Mouse (Mus musculus): ENCODE measurements around the gene Col5a1. TPM values are rescaled to one million over a fixed set of nuclear protein-coding genes. Genes with fewer than 3 reads are reported as not detected.

Gene Col5a1
- total RNA-seq, 1 experiment from 2014 or later: not detected

DNA sequence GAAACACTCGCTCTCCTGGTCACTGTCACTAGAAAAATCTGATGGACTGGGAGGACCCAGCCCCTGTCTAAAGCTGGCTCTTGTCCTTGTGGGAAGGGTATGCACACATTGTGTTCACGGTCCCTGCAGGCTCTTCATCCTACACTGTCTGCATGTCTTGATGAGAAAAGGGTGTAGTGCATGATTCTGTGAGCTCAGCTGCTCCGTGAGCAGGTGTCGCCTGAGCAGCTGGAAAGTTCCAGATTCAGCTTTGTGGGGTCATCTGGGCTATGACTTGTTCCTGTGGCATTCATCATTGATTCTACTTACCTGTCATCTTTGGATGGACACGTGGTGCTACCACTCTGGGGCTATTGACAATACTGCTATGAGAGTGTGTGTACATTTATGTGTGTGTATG is 61.7 kb downstream of the Col5a1 start:
- ATAC-seq (ENCODE audit: extremely low read depth, insufficient number of reproducible peaks, low FRiP score, poor library complexity, severe bottlenecking): no peak

DNA sequence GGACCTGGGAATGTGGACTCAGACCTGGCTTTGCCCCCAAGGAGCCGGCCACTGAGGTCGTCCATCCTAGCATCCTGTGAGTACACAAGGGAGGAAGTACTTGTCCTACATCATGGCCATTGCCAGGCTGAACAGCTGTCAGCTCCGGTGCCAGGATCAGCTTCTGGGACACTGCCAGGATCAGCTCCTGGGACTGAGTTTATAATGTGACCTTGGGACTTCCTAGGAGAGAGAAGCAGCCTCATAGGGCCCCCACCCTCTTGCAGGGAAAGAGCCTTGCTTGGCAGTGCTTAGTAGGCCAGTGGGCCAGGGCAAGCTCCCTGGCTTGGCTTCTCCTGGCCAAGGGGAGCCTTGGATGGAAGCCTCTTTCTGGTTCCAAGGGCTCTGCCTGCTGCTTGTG is 67.6 kb downstream of the Col5a1 start:
- ATAC-seq (ENCODE audit: extremely low read depth, insufficient number of reproducible peaks, low FRiP score, poor library complexity, severe bottlenecking): no peak

DNA sequence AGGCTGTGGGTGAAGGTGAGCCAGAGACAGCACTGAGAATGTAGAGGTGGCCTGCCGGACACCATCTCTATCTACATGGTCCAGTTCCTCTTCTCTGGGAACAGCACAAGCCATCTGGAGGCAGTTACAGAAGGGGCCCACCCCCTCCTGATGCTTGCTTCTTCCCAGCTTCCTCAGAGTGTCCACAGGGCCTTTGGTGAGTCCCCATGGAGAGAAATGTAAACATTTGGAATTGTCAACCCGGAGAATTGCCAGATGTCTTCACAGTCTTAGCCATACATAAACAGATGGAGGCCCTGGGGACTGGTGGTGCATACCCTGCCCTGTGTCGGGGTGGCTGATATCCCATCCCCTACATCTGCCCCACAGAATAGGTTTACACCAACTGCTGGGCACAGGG is 68.7 kb downstream of the Col5a1 start:
- ATAC-seq (ENCODE audit: extremely low read depth, insufficient number of reproducible peaks, low FRiP score, poor library complexity, severe bottlenecking): no peak

DNA sequence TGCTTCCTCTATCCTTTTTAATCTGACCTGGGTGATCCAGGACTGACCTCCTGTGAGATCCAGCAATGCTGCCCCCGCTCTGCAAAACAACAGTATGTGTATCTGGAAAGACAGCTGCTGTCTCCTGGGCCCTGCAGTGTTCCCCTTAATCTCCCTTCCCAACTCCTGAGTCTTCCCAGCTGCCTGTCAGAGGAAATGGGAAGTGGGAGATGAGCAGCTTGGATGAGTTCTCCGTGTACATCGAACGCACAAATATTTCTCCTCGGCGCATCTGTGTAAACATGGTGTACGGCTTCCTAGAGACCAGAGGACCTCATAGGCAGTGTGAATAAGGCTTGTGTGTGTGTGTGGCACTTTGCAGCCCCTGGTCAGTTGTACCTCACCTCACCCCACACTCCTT is 70.5 kb downstream of the Col5a1 start:
- no peak for ATAC-seq (ENCODE audit: extremely low read depth, insufficient number of reproducible peaks, low FRiP score, poor library complexity, severe bottlenecking)

DNA sequence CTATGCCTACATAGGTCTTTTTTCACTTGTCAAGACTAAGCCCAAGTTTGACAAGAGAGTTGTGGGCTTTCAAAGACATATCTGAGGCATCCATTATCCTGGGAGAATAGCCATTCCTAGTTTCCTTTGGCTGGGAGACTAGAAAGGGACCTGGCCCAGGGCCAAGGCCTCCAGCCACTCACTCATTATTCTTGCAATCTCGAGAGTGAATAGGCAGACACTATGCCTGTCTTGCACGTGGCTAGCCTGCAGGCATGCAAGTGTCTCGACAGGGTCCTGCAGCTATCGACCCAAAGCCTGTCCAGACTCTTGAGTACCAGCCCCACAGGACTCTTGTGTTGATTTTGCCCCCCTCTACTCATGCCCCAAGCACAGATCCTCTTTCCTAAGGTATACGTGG is 71.0 kb downstream of the Col5a1 start:
- no peak for ATAC-seq (ENCODE audit: extremely low read depth, insufficient number of reproducible peaks, low FRiP score, poor library complexity, severe bottlenecking)

DNA sequence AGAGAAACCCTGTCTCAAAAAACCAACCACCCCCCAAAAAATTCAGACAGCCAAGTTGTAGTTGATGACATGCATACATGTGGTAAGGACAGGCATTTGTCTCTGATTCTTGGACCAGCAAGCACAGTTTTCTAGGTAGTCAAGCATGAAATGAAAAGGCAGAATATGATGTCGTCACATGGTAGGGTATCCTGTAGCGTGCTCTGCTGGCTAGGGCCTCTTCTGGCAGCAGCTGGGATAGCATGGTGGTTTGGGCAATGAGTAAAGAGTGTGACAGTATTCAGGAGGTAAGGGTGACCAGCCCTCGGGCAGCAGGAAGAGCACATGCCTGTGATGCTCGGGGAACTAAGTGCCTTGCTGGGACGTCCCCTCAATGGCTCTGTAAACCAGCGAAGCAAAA is 73.0 kb downstream of the Col5a1 start:
- no peak for ATAC-seq (ENCODE audit: extremely low read depth, insufficient number of reproducible peaks, low FRiP score, poor library complexity, severe bottlenecking)

DNA sequence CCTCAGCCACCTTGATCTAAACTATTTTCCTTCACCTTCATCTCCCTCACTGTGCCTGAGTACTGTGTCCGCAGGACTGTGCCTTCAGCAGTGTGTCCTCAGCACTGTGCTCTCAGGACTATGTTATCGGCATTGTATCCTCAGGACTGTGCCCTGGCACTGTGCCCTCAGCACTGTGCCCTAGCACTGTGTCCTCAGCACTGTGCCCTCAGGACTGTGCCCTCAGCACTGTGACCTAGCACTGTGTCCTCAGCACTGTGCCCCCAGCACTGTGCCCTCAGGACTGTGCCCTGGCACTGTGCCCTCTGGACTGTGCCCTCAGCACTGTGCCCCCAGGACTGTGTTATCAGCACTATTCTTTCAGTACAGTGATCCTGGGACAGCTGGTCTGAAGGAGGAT is 75.0 kb downstream of the Col5a1 start:
- no peak for ATAC-seq (ENCODE audit: extremely low read depth, insufficient number of reproducible peaks, low FRiP score, poor library complexity, severe bottlenecking)

DNA sequence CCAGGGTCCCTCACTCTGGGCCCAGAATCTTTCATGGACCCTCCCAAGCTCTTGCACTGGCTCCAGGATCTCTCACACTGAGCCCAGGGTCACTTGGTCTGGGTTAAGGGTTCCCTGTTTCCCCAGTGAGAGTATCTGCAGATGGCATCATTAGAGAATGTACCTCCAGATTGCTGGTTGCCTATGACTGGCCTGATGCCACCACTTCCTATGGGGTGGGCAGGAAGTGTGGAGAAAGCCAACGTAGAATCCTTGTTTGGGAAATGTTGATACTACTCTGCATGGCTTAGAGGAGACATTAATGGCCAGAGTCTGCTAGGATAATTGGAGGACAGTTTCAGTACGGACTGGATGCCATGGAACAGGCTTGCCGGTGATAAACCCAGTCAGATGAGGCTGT is 76.2 kb downstream of the Col5a1 start:
- no peak for ATAC-seq (ENCODE audit: extremely low read depth, insufficient number of reproducible peaks, low FRiP score, poor library complexity, severe bottlenecking)

DNA sequence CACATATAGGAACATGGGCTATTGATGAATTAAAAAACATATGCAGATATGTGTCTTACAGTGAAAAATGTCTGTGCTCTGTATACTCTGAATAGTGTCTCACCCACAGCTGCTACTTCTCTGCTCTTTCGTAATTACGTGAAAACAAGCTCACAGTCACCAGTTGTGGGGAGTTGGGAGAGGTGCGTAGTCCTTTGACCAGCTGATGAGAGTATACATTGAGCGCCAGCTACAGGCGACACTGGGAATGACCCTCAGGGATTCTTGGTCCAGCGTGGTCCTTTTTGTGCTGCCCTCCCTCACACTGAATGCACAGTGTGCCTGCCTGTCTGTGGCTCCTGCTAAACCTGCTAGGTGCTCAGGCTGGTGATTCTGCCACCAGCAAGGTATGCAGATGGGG is 82.9 kb downstream of the Col5a1 start:
- no peak for ATAC-seq (ENCODE audit: extremely low read depth, insufficient number of reproducible peaks, low FRiP score, poor library complexity, severe bottlenecking)

DNA sequence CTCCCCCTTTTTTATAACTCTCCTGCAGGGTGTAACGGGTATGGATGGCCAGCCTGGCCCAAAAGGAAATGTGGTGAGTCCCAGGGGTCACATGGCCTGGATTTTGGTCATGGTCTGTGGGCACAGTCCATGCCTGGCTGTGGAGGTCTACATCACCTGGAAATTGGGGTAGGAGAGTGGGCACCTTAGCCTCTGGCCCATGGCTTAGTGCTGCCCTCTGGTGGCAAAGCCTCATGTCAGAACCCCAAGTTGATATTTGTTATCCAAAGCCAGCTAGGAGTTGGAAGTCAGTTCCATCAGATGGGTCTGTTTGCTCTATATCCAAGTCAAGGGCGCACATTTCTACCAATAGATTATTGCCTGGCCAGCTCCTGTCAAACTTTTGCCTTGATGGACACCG is 87.6 kb downstream of the Col5a1 start:
- no peak for ATAC-seq (ENCODE audit: extremely low read depth, insufficient number of reproducible peaks, low FRiP score, poor library complexity, severe bottlenecking)

DNA sequence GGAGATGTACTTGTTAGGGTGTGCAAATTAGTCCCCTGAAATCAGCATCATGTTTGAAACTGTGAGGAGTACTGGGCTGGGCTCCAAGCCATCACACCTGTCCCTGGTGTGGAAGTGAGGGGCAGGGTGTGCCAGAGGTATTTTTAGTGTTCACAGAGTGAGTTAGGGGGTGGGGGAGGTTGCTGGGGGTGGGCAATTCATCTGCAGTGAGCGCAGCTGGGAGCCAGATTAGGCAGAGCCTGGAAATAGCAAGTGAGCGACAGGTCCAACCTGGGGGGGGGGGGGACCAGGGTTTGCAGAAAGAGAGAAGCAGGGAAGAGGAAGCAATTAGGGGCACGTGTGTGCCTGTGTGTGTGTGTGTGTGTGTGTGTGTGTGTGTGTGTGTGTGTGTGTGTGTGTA is 89.6 kb downstream of the Col5a1 start:
- ATAC-seq (ENCODE audit: extremely low read depth, insufficient number of reproducible peaks, low FRiP score, poor library complexity, severe bottlenecking): no peak

DNA sequence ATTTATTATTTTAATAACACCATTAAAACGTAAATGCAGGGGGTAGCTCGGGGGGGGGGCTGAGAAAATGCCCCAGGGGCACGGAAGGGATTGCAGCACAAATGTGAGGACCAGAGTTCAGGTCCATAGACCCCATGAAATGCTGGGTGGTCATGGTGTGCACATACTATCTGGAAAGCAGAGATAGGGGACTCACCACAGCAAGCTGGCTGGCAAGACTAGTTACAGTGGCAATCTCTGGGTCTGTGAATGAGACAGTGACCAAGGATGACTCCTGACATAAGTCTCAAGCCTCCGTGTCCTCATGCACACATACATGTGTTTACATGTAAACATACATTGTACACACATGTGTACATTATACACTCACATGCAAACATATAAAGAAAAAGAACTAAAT is 90.3 kb downstream of the Col5a1 start:
- no peak for ATAC-seq (ENCODE audit: extremely low read depth, insufficient number of reproducible peaks, low FRiP score, poor library complexity, severe bottlenecking)

DNA sequence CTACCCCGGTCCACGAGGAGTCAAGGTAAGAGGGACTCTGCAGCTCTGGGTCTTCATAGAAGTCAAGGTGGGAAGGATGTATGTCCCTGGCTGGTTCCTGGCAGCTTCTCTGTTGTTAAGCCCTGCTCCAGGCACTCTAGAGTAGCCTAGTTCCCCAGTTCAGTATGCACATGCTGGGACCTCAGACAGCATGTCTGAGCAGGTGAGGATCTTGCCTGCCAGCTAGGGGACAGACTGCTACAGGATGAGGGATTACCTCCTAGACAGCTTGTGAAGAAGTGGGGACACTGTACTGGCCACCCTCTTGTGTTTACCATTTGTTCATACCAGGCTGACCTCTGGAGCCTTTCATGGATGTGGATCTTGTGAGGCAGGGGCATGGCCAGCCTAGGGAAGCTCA is 94.8 kb downstream of the Col5a1 start:
- no peak for ATAC-seq (ENCODE audit: extremely low read depth, insufficient number of reproducible peaks, low FRiP score, poor library complexity, severe bottlenecking)

DNA sequence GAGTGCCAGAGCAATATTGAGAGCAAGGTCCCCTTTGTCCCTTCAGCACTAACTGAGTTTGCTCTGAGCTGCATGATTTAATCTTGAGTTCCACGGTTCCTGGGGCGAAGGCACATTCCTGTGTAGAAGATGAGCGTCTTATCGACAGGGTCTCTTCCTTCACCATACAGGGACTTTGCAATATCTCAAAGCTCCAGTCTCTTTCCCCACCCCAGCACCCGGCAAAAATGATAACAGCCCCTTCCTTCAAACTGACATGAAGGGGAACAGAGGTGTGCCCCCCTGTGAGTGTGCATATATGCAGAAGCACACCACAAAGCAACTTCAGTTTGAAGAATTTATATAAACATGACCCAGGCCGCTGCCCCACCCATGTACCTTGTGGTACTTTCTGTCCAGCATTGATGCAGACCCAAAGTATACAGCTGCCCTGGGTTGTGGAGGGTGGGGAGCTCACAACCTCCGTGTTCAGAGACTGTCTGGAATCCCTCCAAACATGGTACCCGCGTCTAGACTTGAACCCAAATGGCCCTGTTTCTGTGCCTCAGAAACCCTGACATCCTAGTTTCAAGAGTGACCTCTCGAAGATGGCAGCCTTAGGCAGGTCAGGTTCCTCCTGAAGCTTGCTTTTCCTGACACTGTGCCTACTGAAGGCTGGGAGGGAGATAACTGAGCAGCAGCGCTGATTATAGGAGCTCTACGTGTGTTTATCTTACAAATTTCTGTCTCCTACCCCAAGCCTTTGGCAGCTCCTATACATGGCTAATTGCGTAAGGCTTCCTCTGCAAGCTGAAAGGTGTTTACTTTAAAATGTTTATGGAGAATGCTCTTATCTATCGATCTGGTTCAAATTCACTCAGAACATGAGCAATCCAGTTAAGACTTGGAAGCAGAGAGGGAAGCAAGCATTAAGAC is 95.7 kb downstream of the Col5a1 start:
- no peak for ATAC-seq (ENCODE audit: extremely low read depth, insufficient number of reproducible peaks, low FRiP score, poor library complexity, severe bottlenecking)

DNA sequence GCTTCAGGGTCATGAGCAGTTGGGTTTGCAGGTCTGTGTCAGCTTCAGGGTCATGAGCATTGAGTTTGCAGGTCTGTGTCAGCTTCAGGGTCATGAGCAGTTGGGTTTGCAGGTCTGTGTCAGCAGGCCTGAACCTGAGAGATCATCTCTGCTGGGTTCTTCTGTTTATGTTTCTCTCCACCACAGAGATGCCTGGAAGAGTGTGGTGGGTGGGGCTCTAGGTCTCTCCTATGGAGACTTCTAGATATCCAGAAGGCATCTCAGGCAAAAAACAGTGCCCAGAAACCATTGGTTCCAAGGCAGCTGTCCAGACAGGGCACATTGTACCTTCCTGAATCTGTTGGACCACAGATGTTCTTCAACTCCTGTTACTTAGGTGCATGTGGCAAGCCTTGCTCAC is 96.9 kb downstream of the Col5a1 start:
- ATAC-seq (ENCODE audit: extremely low read depth, insufficient number of reproducible peaks, low FRiP score, poor library complexity, severe bottlenecking): no peak

DNA sequence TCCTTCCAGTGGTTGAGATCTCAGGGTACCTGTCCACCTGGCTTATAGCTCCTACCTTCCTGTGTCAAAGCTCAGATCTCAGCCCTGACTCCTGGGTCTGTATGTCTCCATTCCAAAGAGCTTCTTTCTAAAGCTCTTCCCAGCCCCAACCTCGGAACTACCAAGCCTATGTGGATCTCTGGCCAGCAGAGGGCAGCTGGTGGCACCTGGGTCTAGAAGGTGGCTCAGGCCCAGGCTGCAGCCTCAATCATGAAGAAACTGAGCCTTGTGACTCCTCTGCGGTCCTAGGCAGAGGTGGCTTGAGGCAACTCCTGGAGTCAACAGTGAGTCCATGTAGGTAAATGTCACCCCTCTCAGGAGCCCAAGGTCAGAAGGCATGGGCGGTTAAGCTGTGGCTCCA is 97.7 kb downstream of the Col5a1 start:
- no peak for ATAC-seq (ENCODE audit: extremely low read depth, insufficient number of reproducible peaks, low FRiP score, poor library complexity, severe bottlenecking)

DNA sequence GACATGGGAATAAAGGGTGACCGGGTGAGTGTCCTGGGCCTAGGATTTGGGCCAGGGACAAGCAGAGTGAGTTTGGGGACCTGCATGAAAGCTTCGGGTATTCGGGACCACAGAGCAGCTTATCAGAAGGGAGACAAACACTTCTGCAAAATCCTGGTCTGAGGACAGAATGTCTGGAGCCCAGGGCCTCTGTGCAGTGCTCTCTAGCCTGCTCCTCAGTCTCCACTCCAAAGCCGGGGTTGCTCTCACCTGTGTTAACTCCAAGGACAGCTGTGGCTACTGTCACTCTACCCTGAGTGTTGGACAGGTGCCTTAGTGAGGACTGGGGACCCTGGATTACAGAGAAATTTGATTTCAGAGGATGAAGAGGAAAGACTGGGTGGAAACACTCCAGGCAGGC is 100.5 kb downstream of the Col5a1 start:
- no peak for ATAC-seq (ENCODE audit: extremely low read depth, insufficient number of reproducible peaks, low FRiP score, poor library complexity, severe bottlenecking)

DNA sequence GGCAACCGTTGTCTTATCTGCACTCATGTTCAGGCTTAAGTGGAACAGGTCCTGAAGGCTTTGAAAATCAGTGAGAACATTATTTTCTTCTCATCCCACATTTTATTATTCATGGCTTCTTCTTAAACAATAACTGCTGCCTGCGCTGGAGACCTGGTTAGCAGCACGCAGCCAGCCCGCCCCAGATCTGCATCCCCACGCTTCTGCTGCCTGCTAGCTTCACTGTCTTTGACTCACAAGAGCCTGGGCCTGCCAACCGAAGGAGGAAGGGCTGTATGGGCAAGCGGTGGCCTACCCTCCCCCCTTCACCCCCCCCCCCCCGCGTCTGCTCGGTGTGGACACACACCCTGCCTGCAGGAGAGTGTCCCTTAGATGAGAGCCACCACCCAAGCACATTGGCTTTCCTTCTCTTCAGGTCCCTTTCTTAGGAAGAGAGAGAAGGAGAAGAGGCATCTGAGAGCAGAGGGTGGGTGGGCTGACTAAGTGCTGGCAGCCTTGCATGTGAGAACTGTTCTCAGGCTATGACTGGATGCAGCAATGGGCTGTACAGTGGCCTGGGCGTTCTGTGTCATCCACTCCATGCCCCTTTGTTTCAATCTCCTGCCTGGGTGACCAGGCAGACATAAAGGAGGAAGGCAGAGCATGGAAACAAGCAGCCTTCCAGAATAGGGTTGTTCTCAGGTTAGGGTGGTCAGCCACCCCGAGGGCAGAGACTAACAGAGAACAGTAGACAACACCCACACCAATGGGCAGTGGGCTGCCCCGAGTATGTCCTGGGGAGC is 104.4 kb downstream of the Col5a1 start:
- ATAC-seq (ENCODE audit: extremely low read depth, insufficient number of reproducible peaks, low FRiP score, poor library complexity, severe bottlenecking): no peak

DNA sequence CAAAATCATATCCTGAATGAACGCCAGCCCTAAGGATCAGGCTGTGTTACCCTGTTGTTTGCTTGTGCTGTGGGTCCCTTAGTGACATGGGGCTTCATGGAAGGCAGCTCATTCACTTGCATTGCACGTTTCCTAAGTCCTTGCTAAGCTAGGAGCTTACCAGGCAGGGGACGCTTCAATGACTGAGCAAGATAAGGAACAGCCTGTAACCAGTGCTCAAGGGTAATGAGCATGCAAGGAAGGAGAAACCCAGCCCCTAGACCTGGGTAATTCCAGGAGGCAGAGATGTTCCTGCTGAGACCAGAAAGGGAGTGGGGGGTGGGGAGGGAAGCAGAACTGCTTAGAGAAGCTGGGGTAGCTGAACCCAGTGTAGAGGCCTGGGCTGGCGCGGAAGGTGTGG is 107.2 kb downstream of the Col5a1 start:
- no peak for ATAC-seq (ENCODE audit: extremely low read depth, insufficient number of reproducible peaks, low FRiP score, poor library complexity, severe bottlenecking)

DNA sequence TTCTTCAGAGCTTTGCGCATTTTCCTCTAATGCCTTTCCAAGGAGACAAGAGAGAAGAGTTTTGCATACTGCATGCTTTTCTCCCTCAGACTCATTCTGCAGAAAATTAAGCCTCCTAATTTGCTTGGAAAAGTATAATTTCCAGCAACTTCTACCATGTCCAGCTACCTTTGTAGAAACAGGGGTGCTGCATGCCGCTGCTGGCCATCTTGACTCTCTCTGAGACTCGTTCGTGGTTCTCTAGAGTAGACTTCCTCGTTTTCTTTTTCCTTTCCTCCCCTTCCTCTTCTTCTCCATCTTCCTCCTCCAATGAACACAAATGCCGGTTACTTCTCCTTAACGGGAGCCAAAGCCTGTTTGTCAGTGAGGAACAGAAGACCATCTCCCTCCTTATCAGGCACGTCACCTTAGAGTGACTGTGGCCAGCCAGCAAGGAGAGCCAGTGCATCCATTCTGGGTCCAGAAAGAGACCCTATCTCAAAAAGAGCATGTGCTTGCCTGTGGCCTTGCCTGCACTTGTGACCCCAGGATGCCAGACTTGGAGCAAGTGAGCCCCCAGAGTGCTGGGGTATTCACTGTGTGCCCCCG is 113.9 kb downstream of the Col5a1 start:
- no peak for ATAC-seq (ENCODE audit: extremely low read depth, insufficient number of reproducible peaks, low FRiP score, poor library complexity, severe bottlenecking)
